Mouse (Mus musculus) liver, postnatal 0 days (tissue): ENCODE data around the gene Spata20. TPM values are rescaled to one million over a fixed set of nuclear protein-coding genes. Genes with fewer than 3 reads are reported as not detected.

Experiments
- ATAC-seq: fragments of 200-750 bp; cut with Nextera tagmentation; 2 replicates; pipeline ENCODE4 v1.8.0; 2017; ENCODE audit warnings: mild to moderate bottlenecking, moderate library complexity
- DNase-seq: peaks from one replicate; pipeline ENCODE4 v3.0.0-alpha.2; 2016
- H3K27ac ChIP-seq: fragments of 300-500 bp; sonication (generic); 2 replicates; pipeline ENCODE4 v1.5.1; 2014; ENCODE audit warnings: antibody characterized with exemption, moderate library complexity, mild to moderate bottlenecking, low read depth
- H3K27me3 ChIP-seq: fragments of 300-500 bp; sonication (generic); 2 replicates; pipeline ENCODE4 v1.6.1; 2014; ENCODE audit warnings: low read length, control low read depth, mixed read lengths; ENCODE audit not compliant: insufficient read depth
- H3K36me3 ChIP-seq: fragments of 300-500 bp; sonication (generic); replicated peaks from 2 replicates; pipeline ENCODE4 v1.6.1; 2014; ENCODE audit warnings: mild to moderate bottlenecking, control low read depth, low read length, moderate library complexity, mixed read lengths; ENCODE audit not compliant: insufficient read depth
- H3K4me1 ChIP-seq: fragments of 300-500 bp; sonication (generic); 2 replicates; pipeline ENCODE4 v1.6.1; 2014; ENCODE audit warnings: antibody characterized with exemption, mild to moderate bottlenecking, control low read depth; ENCODE audit not compliant: insufficient read depth
- H3K4me2 ChIP-seq: fragments of 300-500 bp; sonication (generic); 2 replicates; pipeline ENCODE4 v1.6.1; 2014; ENCODE audit warnings: low read depth, mild to moderate bottlenecking, low read length, moderate library complexity, mixed read lengths
- H3K4me3 ChIP-seq: fragments of 300-500 bp; sonication (generic); 2 replicates; pipeline ENCODE4 v1.5.1; 2014; ENCODE audit warnings: low read depth, low read length
- H3K9ac ChIP-seq: fragments of 300-500 bp; sonication (generic); replicated peaks from 2 replicates; pipeline ENCODE4 v1.6.1; 2014; ENCODE audit warnings: mild to moderate bottlenecking, moderate library complexity
- H3K9me3 ChIP-seq: fragments of 300-500 bp; sonication (generic); 2 replicates; pipeline ENCODE4 v1.6.1; 2016; ENCODE audit warnings: mild to moderate bottlenecking, control low read depth, low read length, mixed read lengths
- CTCF ChIP-seq: sonication (generic); IDR thresholded peaks from 2 replicates; pipeline ENCODE4 v1.5.1; 2016; ENCODE audit warnings: antibody characterized with exemption, low read depth
- EP300 ChIP-seq: IDR thresholded peaks from 2 replicates; pipeline ENCODE4 v1.6.1; 2016; ENCODE audit warnings: antibody characterized with exemption, low read depth, mild to moderate bottlenecking
- WGBS: fragments of 180-500 bp; shearing (Covaris S2); extraction: QIAGEN DNeasy Blood & Tissue Kit; methylation state at CpG from one replicate; pipeline ENCODE4 v1.1.7; 2014; ENCODE audit not compliant: insufficient replicate concordance; 5-methylcytosine and 5-hydroxymethylcytosine counted together
- polyA plus RNA-seq: library from polyadenylated mRNA; unstranded; fragments of >200 nt; fragmentation: Nextera tagmentation; extraction: Ambion mirVana; gene quantifications from 2 replicates; pipeline ENCODE4 v1.2.1, GENCODE M21; 2015

The Spata20 gene
- polyA plus RNA-seq, 1 experiment from 2014 or later: not detected

DNA sequence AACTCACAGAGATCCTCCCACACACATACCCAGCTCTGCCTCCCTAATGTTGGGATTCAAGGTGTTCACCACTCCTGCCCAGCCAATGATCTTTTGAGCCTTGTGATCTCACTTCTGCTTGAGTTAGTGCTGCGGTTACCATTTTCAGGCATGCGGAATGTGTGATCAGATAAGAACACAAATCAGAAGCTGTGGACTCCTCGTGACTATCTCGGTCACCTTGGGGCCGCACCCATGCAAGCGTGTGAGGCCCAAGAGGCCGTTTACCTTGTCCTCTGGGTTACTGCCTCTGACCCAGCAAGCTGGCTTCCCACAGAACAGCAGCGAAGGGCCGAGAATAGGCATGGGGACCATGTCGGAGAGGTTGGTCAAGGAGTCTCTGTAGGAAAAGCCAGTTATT lies 23.0 kb upstream of the Spata20 start:
- TF ChIP-seq CTCF: no peak
- WGBS: 71% methylated on average over 10 of the region's 10 CpGs
- no peaks in the 10 kb centered on the region for H3K4me1 ChIP-seq
- no peak overlapping the region for H3K27ac ChIP-seq
- ATAC-seq: no peak
- H3K9ac ChIP-seq: no peak overlapping the region
- H3K9me3 ChIP-seq: no peaks in the 10 kb centered on the region
- no peak for DNase-seq
- H3K4me2 ChIP-seq: no peak overlapping the region
- 0 out of 2 replicates have a peak, but pooled peaks cover 7% of the 10 kb centered on the region for H3K27me3 ChIP-seq
- H3K4me3 ChIP-seq: no peak overlapping the region
- no peaks in the 10 kb centered on the region for H3K36me3 ChIP-seq

DNA sequence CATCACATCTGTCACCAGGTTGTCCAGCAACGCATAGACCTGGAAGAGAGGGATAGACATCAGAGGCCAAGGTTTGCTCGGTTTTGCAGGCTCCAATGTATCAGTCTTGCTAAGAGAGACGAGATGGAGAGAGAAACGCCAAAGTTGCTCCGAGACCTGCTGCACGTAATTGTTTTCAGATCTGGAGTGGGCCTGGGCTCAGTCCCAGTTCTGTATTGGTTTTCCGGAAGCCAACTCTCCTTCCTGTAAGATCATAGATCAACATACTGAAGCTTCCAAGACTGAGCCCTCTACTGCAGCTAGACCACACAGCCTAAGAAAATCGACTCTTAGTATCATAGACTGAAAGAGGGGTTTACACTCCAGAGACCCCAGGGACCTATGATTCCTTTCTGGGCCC lies 15.5 kb upstream of the Spata20 start:
- H3K4me3 ChIP-seq: no peak overlapping the region
- ATAC-seq (no peak), DNase-seq (no peak)
- TF ChIP-seq EP300 (no peak), CTCF (no peak)
- peaks cover 7% of the 10 kb centered on the region; the same call in 1 of the 2 replicates for H3K4me1 ChIP-seq
- peaks cover 45% of the 10 kb centered on the region for H3K27me3 ChIP-seq
- H3K36me3 ChIP-seq: no peaks in the 10 kb centered on the region
- no peak overlapping the region for H3K27ac ChIP-seq
- no peak overlapping the region for H3K4me2 ChIP-seq
- H3K9ac ChIP-seq: no peak overlapping the region
- 80% methylated on average over 8 of the region's 8 CpGs for WGBS
- no peaks in the 10 kb centered on the region for H3K9me3 ChIP-seq

DNA sequence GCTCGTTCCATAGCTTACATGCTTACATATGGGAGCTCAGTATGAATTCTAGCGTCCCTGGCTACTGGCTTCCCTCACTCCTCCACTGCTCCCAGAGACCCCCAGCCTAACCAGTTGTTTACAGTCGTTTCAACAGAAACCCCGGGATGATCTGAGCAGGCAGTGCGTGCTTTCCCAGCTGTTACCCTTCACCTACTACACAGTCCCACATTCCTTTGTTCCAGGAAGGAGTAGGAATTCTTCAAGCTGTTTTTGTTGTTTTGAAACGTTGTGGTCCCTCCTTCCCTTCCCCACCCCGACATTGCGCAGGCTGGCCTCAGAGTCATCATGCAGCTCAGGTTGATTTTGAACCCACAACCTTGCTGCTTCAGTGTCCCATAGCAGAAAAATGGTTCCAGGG lies 14.4 kb upstream of the Spata20 start:
- Histone ChIP-seq H3K27me3 (peaks cover 41% of the 10 kb centered on the region), H3K4me3 (no peak overlapping the region), H3K36me3 (no peaks in the 10 kb centered on the region), H3K4me1 (peaks cover 7% of the 10 kb centered on the region; the same call in 1 of the 2 replicates), H3K27ac (no peak overlapping the region), H3K9me3 (no peaks in the 10 kb centered on the region), H3K4me2 (no peak overlapping the region; the same call in 1 of the 2 replicates), H3K9ac (no peak overlapping the region)
- DNase-seq (no peak), ATAC-seq (peak; percentile 15; the same call in 1 of the 2 replicates)
- 39% methylated on average over 8 of the region's 8 CpGs for WGBS
- TF ChIP-seq EP300 (no peak), CTCF (no peak)

DNA sequence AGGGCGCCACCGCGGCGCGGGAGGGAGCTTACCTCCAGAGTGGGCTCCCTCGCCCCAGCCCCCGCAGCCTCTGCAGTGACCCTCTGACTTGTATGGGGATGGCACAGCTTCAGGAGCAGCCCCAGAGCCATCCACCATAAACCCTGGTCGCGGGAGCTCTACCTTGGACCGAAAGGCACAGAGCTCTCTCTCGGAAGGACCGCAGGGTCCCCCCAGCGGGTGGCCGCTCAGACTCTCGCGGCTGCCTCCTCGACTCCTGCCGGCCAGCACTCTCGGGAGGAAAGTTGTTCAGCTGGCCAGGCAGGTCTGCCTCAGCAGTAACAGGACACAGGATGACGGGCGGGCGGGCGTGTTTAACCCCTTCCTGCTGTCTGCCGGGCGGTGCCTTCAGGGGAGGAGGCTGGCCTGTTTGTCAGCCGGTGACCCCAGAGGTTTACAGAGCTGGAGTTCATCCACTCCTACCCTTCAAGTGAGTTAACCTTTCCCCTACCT lies 13.7 kb upstream of the Spata20 start, which contains the start of gene Epn3:
TSS of gene Epn3 (minus strand) at position 314 of the 492 bp plus-strand sequence.
- H3K27ac ChIP-seq: no peak within 1 kb of the TSS

DNA sequence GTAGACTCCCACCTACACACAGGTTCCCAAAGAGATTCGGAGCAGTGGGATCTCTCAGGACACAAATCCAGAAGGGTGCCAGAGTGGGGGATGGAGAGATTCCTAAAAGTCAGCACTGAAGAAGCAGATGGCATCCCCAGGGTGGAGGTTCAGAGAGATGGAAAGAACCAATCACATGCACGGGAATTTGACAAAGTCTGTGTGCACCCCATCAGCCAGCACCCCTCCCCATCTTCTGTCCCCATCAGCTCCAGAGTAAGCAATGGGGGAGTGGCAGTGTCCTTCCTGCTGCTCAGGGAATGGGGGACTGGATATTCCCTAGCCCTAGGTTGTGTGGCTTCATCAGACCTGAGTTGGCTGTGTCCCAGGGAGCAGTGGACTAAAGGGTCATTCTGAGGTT lies 13.1 kb upstream of the Spata20 start:
- H3K27me3 ChIP-seq: peaks cover 38% of the 10 kb centered on the region
- TF ChIP-seq CTCF: no peak
- no peak for TF ChIP-seq EP300
- H3K9ac ChIP-seq: no peak overlapping the region
- 6% methylated on average over 2 of the region's 2 CpGs for WGBS
- peak overlapping the region; percentile 34; the same call in 1 of the 2 replicates for H3K4me3 ChIP-seq
- H3K4me2 ChIP-seq: no peak overlapping the region
- ATAC-seq (0 out of 2 replicates have a peak, but pooled peaks have one; percentile 24), DNase-seq (no peak)
- no peaks in the 10 kb centered on the region for H3K36me3 ChIP-seq
- peaks cover 7% of the 10 kb centered on the region; the same call in 1 of the 2 replicates for H3K4me1 ChIP-seq
- no peak overlapping the region for H3K27ac ChIP-seq
- no peaks in the 10 kb centered on the region for H3K9me3 ChIP-seq

More for the DNA sequence above, 13.7 kb upstream of the Spata20 start, which contains the start of gene Epn3:
- Histone ChIP-seq H3K4me2 (peak within 1 kb of the TSS; percentile 54), H3K36me3 (no peaks in the 10 kb centered on the region), H3K9ac (no peak within 1 kb of the TSS), H3K9me3 (no peaks in the 10 kb centered on the region), H3K27me3 (peaks cover 39% of the 10 kb centered on the region), H3K4me3 (peak within 1 kb of the TSS; percentile 34), H3K4me1 (peaks cover 7% of the 10 kb centered on the region; the same call in 1 of the 2 replicates)
- DNase-seq (peak; percentile 31), ATAC-seq (peak; percentile 73)
- TF ChIP-seq EP300 (no peak), CTCF (no peak)
- WGBS: 2% methylated on average over 26 of the region's 26 CpGs

DNA sequence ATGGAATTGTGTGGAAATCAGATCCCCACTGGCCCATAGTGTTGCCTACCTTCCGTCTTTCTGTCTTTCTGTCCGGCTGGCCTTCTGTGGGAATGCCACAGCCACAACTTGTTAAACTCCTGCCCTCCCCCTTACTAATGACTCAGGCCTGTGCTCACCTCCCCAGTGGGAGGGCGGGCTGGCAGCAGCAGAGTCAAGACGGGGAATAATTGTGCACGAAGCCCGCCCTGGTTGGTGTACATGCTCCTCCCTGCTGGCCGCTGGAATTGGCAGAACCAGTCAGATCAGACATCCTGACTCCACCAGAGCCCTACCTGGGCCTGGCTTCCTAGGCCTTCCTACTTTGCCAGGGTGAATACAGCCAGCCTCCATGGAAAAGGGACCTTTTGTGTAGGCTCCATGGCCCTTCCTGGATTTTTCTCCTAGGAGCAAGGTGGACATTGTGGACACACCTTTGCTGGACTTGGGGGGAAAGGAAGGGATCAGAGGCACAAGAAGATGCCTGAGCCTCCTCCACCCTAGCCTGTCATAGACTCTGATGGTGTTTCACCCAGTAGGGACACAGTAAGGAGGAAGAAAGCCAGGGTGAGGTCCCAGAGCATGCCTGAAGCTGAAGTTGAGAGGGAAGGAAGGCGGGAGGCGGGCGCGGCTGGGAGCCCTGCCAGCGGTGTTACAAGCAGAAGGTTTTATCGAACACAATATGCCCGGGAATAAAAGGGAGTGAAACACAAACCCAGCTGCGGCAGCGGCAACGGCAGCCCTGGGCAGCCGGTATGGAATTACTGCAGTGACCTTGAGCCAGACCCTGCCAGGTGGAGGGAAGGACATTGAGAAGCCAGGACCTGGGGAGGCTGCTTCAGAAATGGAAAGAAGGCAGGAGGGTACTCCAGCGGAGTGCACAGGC lies 12.4 kb upstream of the Spata20 start:
- H3K4me3 ChIP-seq: no peak overlapping the region
- H3K27ac ChIP-seq: no peak overlapping the region
- H3K9me3 ChIP-seq: no peaks in the 10 kb centered on the region
- H3K9ac ChIP-seq: no peak overlapping the region
- H3K4me2 ChIP-seq: no peak overlapping the region
- peaks cover 38% of the 10 kb centered on the region for H3K27me3 ChIP-seq
- TF ChIP-seq CTCF: no peak
- TF ChIP-seq EP300: no peak
- no peak for ATAC-seq
- no peak for DNase-seq
- peaks cover 7% of the 10 kb centered on the region; the same call in 1 of the 2 replicates for H3K4me1 ChIP-seq
- H3K36me3 ChIP-seq: no peaks in the 10 kb centered on the region
- WGBS: 32% methylated on average over 19 of the region's 19 CpGs
